Mouse (Mus musculus) olfactory bulb, adult 2 months (tissue): Measurements from ENCODE around the gene E030018B13Rik.

Experiments used
- CTCF ChIP-seq: fragments of 200-500 bp; IDR thresholded peaks from 2 replicates; pipeline ENCODE4 v1.5.1; 2012; ENCODE audit warnings: low read depth, mild to moderate bottlenecking, low read length, moderate library complexity; ENCODE audit not compliant: insufficient read depth
- POLR2A ChIP-seq: fragments of 200-500 bp; IDR thresholded peaks from 2 replicates; pipeline ENCODE4 v1.6.1; 2012; ENCODE audit warnings: mild to moderate bottlenecking, low read depth, low read length, moderate library complexity; ENCODE audit not compliant: insufficient read depth

- TF ChIP-seq POLR2A (no peak), CTCF (no peak)
These were observed 47.0 kb downstream of the E030018B13Rik start for GRCm38 (mm10) chr7:63963632-63964031.
